Mouse (Mus musculus): ENCODE data around the gene Lhb.
"Not testable (repeated sequence)": the region's sequence is repeated elsewhere in the genome, so short reads cannot be mapped to it uniquely, and the experiment has no call there.

Gene Lhb

DNA sequence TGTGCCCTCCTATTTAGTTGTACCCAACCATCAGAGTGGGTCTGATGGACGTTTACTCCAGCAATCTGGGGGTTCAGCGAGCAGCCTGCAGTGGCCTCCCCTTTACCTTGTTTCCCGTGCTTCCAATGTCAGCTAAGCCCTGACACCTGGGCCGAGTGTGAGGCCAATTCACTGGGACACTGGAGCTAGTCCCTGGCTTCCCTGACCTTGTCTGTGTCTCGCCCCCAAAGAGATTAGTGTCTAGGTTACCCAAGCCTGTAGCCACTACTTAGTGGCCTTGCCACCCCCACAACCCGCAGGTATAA lies at the start of gene Lhb:
Lhb (plus strand) TSS at position 206 of the 305 bp plus-strand sequence.
- DNase-seq (ENCODE audit: low read depth): no peak

DNA sequence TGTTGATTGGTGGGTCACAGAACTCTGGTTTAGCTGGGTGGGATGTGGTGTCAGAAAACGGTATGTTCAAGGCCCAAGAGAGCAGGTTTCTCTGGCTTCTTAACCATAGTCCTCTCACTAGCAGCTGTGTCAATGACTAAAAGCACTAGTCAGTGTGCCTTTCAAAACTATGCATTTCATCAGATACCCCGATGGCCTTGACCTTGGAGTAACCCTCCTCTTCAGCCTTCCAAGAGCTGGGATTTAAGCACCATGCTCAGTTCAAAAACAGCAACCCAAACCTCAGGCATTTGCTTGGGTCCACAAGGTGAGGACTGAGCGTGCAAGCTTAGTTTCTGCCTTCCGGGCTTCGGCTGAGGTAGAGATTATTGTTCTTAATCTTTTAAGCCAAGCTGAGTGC lies 48.2 kb upstream of the Lhb start:
- no peak for DNase-seq (ENCODE audit: low read depth)

DNA sequence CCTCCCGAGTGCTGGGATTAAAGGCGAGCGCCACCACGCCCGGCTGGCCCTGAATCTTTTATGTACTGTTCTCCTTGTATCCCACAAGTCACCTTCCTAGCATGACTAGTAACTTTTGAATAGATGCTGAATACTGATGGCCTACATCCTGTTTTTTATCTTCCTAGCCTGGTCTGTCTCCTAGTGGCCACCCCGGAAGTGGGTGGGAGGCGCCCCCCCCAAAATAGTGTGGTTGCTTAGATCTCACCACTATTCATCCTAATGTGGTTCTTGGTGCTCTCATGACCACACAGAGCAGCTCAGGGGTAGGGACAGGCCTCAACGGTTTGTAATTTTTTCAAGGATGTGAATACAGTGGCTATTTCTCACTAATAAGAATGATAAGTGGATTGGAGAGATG lies 46.0 kb upstream of the Lhb start:
- no peak for DNase-seq (ENCODE audit: low read depth)

DNA sequence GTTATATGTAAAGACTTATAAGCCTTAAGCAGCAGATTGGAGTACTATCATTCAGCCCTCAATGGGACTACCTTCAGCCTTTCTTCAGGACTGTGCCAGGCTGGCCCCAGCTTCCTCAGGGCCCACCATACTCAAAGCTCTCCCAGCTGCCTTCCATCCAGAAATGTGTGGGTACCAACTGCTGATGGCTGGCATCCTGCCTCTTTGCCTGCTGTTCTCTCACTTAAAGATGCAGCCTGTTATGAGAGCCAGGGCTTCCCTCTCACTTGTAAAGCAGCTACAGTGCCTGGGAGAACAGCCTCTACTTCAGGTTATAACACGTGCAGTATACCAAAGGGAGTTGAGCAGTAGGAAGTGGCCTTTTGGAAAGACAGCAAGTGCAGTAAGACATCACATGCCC lies 44.6 kb upstream of the Lhb start:
- DNase-seq (ENCODE audit: low read depth): no peak

DNA sequence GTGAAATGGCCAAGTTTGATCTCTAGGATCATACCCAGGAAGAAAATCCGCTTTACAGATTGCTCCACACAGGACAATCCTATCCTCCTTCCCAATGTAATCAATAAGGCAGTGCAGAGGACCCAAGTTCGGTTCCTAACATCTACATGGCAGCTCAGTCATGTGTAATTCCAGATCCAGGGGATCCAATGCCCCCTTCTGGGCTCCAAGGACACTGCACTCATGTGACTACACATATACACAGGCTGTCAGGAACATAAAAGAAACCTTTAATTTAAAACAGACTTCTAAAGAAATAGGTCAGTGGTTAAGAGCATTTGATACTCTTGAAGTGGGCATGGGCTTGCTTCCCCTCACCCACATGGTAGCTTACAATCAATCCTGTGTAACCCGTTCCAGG lies 34.5 kb upstream of the Lhb start:
- no peak for DNase-seq (ENCODE audit: low read depth)

DNA sequence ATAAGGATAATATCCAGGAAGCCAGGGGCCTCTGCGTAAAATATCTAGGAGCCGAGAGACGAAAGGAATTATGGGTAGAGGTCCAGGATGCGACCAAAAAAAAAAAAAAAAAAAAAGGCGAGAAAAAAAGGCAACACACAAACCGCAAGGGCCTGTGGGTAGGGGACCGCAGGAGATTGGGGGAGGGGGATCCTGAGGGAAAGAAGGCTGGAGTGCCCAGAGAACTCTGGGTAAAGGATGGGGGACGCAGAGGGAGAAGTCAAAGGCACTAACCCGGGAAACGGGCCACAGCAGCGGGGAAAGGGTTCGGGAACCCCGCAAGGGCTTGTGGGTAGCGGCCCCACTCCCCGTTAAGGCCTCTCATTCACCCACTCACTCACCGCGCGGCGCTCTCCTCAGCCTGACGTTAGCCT lies 25.5 kb upstream of the Lhb start:
- peak; percentile 44 for DNase-seq (ENCODE audit: low read depth)

DNA sequence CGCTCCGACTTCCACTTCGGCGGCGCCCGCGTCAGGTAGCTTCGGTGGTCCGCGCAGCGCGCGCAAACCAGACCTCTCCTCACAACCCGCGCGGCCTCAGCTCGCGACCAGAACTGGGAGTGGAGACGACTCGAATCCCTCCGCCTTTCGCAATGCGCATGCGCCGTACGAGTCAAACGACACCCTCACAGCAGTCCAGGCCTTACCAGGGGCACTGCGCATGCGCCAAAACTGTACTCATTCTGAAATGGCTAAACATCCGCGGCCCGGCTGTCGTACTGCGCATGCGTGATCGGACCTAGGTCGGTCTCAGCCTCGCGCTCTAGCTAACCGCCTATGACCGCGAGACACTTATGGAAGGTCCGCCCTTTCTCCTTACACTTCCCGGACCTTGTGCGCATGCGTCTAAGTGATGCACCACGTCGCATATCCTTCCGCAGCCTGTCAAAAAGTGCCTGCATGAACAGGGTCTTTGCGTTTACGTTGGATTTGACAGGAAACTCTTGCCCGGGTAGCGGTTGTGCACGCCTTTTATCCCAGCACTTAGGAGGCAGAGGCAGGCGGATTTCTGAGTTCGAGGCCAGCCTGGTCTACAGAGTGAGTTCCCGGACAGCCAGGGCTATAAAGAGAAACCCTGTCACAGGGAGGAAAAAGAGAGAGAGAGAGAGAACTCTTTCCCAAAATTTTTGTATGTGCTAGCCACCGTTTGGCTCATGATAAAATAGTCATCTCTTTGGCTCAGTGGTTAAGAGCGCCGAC lies 24.9 kb upstream of the Lhb start, which contains the start of gene Snrnp70:
Snrnp70 (minus strand) TSS at position 165 of the 759 bp plus-strand sequence.
- DNase-seq (ENCODE audit: low read depth): peak; percentile 100

DNA sequence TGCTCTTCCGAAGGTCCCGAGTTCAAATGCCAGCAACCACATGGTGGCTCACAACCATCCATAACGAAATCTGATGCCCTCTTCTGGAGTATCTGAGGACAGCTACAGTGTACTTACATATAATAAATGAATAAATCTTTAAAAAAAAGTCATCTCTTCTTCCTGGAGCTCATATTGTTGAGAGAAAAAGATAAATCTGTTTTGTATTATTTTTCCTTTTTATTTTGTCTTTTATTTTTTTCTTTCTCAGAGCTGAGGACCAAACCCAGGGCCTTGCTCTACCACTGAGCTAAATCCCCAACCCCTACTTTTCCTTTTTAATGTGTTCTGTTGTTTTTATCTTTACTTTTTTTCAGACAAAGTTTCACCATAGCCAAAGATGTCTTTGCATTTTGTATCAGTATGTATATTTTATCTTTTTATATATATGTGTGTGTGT lies 24.3 kb upstream of the Lhb start:
- not testable (repeated sequence) for DNase-seq (ENCODE audit: low read depth)

DNA sequence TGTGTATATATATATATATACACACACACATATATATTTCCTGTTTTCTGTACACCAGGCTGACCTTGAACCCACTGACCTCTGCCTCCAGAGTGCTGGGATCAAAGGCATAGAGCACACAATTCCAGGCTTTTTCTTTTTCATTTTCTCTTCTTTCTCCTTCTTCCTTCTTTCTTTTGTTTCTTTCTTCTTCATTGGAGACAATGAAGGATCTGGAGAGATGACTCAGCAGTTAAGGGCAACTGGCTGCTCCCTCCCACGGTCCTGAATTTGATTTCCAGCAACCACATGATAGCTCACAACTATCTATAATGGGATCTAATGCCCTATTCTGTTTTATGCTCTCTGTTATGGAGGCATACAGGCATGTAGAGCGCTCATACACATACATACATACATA lies 23.8 kb upstream of the Lhb start:
- no peak for DNase-seq (ENCODE audit: low read depth)

DNA sequence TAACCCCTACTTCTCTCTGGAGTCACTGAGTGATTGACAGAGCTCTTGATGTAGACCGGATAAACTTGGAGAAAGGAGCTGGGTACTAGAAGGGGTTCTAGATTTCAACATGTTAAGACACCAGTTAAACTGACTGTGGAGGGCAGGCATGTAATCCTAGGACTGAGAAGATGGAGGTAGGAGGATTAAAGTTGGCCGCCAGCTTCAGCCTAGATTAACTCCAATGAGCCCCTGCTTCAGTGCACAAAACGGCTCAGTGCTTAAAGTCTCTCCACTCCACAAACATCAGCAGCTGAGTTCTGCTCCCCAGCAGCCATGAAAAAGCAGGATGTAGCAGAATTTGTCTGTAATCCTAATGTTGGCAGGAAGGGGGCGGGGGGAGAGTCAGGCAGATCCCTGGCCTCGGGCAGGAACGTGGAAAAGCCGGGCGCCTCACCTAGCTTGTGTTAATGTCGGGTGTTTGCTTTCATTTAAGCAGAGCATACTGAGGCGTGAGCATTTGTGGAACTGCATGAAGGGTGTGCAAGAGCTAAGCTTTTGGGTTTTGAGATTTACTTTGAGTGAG lies 19.0 kb upstream of the Lhb start:
- DNase-seq (ENCODE audit: low read depth): no peak

DNA sequence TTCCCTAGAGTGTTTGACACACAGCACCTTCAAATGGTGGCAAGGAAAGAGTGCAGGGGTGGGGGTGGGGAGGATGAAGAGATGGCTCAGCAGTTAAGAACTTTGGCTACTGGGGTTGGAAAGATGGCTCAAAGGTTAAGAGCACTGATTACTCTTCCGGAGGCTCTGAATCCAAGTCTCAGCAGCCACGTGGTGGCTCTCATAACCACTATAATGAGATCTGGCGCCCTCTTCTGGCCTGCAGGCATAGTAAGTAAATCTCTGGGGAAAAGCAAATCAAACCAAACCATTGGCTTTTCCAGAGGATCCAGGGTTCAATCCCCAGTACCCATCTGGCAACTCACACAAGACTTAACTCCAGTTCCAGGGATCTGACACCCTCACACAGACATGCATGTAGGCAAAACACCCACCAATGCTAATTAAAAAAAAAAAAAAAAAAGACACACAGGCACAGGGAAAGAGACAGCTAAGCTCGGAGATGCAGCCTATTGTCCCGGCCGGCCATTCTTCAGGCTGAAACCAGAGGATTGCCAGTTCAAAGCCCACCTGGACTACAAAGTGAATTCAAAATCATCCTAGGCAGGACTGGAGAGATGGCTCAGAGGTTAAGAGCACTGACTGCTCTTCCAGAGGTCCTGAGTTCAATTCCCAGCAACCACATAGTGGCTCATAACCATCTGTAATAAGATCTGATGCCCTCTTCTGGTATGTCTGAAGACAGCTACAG lies 16.9 kb upstream of the Lhb start:
- DNase-seq (ENCODE audit: low read depth): peak; percentile 58

DNA sequence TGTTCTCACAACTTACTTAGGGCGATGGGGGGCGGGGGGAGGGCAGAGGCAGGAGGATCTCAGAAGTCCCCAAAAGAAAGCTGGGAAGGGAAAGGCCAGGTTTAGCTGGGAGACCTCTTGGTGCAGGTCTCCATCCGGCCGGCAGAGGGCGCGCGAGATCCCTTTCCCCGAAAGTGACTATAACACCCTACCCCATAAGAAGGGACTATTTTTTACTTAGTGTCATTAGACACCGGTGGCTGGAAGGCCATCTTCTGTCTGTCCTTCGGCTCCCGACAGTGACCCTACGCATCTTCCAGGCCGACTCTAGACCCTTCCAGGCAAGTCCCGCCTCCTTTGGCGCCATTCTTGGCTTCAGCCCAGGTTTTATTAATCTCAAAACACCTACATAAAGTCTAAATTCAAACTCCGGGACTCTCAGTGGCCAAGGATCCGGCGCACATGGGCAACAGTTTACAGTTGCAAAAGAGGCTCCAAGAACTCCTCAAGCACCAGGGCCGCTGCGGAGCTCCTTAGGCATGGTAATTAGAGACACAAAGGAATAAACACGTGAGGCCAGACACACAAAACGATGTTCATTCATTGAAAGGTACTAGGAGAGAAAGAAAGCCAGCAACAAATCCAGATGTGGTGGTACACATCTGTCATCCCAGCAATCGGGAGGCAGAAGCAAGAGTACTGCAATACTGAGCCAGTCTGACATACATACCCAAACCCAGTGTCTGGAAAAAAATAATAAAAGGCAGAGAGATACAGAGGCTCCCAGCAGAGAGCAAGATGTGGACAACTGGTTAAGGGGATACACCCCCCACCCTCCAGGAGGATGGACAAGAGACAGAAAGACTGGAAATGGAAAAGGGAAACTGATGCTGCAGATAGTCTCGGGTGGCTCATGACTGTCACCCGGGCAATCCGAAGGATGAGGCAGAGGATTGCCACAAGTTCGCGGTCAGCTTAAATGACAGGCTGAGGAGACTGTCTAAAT lies 15.2 kb upstream of the Lhb start, which contains the start of gene Kcna7:
Kcna7 (plus strand) TSS at position 563 of the 985 bp plus-strand sequence.
- DNase-seq (ENCODE audit: low read depth): peak; percentile 42

DNA sequence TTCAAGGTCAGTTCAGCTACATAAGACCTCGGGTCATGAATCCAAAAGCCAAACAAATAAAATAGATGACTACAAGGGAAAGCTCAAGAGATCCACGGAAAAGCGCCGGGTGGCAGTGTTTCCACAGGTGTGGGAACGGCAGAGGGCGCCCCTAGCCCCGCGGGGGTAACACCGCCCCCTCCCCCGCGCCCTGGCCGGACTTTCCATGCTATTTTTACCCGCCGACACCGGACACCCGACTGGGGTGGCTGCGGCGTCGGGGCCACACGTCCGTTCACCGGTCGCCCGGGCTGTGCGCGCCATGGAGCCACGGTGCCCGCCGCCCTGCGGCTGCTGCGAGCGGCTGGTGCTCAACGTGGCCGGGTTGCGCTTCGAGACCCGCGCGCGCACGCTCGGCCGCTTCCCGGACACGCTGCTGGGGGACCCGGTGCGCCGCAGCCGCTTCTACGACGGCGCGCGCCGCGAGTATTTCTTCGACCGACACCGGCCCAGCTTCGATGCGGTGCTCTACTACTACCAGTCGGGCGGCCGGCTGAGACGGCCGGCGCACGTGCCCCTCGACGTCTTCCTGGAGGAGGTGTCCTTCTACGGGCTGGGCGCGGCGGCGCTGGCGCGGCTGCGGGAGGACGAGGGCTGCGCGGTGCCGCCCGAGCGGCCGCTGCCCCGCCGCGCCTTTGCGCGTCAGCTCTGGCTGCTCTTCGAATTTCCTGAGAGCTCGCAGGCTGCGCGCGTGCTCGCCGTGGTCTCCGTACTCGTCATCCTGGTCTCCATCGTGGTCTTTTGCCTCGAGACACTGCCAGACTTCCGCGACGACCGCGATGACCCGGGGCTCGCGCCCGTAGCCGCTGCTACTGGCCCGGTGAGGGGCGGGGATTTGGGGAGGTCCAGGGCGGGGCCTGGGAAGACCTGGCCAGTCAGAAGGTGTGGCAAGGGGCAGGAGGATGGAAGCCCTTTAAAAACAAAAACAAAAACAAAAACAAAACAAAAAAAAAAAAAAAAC lies 14.2 kb upstream of the Lhb start:
- no peak for DNase-seq (ENCODE audit: low read depth)

DNA sequence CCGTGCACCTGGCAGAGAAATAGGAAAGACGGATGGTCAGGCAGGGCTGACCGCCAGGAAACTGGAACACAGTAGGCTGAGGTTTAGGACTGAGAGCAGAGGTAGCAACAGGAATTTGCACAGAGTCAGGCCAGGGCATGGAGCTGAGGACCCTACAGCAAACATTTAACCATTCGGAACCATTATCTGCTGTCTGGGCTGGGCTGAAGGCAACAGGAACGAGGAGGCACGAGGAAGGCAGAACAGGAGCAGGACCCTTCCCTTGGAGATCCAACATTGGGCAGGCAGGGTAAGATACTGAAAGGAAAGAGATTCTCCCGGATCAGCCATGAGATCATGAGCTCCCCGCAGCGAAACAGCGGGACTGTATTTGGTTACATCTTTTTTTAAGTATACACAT lies 12.8 kb upstream of the Lhb start:
- DNase-seq (ENCODE audit: low read depth): no peak

DNA sequence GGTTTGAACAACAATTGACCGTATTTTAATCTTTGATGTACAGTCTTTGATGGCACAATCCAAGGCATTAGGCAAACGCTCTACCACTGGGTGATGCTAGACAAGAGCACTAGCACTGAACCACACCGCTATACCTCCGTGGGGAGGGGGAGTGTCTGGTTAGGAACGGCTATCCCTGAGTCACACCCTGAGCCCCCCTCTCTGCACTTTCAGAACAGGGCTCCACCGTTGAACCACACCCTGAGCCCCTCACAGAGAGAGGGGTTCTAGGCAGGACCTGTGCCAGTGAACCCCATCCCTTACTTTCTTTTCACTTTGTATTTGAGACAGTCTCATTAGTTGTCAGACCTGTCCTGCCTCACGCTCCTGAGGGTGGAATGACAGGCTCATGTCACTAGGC lies 12.3 kb upstream of the Lhb start:
- no peak for DNase-seq (ENCODE audit: low read depth)

DNA sequence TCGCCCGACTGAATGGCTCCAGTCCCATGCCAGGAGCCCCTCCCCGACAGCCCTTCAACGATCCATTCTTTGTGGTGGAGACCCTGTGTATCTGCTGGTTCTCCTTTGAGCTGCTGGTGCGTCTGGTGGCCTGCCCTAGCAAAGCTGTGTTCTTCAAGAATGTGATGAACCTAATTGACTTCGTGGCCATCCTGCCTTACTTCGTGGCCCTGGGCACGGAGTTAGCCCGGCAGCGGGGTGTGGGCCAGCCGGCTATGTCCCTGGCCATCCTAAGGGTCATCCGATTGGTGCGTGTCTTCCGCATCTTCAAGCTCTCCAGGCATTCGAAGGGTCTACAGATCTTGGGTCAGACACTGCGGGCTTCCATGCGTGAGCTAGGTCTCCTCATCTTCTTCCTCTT lies 11.7 kb upstream of the Lhb start:
- DNase-seq (ENCODE audit: low read depth): no peak

DNA sequence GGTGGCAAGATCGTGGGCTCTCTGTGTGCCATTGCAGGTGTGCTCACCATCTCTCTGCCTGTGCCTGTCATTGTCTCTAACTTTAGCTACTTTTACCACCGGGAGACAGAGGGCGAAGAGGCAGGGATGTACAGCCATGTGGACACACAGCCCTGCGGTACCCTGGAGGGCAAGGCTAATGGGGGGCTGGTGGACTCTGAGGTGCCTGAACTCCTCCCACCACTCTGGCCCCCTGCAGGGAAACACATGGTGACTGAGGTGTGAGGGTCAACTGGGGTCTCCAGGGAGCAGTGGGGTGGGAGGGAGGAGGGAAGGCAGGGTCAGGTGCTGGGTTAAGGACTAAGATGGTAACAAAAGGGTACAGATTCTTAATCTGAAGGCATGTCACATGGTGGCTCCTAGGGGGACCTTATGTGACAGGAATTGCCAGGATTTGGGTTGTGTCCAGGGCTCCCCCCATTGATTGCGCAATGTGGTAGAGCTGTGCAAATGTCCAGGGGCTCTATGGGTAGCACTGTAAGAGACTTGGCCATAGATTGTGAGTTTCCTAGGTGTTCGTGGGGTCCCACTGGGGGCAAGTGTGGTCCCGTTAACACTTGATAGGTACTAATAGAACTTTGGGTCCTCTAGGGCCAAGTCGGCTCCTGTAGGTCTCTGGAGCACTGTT lies 11.0 kb upstream of the Lhb start:
- DNase-seq (ENCODE audit: low read depth): no peak

DNA sequence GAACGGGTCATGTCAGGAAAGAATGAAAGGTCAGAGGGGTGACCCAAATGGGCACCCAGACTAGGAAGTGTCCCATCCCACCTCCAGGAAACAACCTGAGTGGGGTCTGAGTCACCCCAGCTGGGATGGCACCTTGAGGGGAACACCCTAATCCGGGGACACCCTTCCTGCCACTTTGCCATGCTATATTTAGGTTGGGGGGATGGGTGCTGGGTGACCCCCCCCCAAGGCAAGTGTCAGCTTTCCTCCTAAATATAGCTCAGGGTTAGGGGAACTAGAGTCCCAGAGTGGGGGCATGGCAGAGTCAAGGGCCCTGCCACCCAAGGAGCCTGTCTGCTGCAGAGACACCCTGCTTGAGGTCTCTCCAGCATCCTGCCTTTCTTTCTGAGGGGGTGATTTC lies 8.2 kb upstream of the Lhb start:
- no peak for DNase-seq (ENCODE audit: low read depth)

DNA sequence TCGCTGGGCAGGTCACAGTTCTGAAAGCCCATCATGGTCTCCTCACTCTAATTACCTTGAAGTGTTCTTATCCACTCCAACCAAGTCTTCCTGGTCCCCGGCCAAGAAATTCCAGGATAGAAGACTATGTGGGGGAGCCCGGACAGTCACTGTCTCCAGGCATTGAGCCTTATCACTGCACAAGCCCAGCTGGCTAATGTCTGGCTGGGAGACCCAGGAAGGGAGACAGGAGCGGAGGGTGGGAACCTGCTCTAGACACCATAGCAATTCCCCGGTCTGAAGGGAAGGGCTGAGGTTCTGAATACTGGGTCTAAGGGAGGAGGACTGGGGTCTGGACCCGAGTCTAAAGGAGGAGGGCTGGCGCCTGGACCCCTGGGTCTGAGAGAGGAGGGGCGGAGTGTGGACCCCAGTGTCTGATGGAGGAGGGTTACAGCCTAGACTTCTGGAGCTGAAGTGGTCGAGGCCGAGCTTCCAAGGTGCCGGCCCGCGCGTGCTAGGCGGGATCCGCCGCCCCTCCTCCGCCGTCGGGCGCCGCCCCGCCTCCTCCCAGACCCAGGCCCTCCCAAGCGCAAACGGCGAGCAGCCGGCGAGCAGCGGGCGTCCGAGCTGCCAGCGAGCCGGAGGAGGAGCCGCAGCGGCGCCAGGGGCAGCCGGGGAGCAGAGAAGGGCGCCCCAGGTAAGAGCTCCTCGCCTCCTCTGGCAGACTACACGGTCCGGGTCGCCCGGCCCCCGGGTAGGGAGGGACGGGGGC lies 7.3 kb upstream of the Lhb start, which contains the start of gene Ntf5:
Ntf5 (plus strand) TSS at position 583 of the 751 bp plus-strand sequence.
- DNase-seq (ENCODE audit: low read depth): no peak
